Mouse (Mus musculus): ENCODE measurements around the gene 4933415A04Rik.
A peak's percentile ranks its signal among the peaks of the same experiment; 100 is the strongest.

Gene 4933415A04Rik

DNA sequence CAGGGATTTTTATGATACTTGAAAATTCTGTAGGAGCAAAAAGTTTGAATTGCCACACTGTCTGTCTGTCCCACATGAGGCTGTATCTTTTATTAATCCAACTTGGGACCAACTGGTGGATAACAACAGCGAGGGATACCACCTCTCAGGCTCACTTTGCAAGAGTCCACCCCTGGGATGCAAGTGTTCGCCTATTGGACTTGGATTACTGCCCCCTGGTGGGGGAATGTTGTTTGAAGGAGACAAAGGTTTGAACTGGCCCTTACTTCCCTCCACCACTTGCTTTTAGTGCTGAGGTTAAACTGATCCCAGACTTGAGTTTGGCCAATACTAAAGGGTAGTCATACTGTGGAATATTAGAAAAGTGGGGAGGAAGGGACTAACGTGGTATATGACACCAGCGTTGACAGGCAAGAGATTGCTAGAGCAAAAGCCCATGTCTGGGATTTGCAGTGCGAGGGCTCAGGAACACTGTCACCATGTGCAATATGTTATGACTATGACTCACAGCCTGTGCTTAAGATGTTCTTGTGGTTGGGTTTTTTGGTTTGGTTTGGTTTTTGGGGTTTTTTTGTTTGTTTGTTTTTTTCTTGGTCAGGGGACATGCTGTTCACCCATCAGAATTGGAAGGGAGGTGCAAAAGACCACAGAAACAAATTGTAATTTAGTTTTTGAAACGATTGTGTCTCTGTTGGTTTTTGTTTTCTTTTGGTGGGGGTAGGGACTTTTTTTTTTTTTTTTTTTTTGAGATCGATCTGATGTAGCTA, at the start of gene 4933415A04Rik:
4933415A04Rik (plus strand) TSS at position 717 of the 767 bp plus-strand sequence.
- DNase-seq = peak; percentile 85 to 86

DNA sequence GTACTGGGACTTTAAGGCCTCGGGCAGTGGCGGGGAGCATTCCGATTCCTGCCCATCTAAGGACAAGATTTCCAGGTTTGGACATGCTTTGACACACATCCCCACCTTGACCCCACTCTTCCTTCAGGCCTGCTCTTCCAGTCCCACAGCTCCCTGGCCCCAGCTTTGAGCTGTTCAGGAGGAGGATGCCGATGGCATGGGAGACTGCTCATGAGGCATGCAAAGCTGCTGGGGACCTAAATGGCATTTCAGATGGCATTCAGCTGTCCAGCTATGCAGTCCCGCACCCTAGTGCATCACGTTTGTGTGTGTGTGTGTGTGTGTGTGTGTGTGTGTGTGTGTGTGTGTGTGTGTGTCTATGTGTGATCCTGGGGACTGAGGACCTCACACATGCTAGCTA, 49.8 kb upstream of the 4933415A04Rik start:
- DNase-seq = peak; percentile 52 to 66

DNA sequence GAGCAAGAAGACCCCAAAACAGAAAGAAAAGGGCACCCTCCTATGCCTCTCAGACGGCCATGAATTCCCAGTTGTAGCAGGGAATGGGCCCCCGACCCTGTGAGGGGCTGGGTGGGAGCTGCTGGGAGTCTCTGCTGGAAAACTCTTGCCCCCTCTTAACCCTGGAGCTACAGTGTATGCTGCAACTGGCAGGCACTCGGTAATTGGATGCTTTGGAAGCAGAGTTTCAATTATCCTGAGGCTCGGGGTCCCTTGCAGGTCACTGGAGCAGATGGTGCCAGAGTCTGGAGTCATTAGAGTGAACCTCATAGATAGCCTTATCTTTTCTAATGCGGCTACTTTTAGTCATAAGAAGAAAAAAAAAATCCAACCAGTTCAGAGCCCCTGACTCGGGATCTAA, 47.0 kb upstream of the 4933415A04Rik start:
- no peak for DNase-seq

DNA sequence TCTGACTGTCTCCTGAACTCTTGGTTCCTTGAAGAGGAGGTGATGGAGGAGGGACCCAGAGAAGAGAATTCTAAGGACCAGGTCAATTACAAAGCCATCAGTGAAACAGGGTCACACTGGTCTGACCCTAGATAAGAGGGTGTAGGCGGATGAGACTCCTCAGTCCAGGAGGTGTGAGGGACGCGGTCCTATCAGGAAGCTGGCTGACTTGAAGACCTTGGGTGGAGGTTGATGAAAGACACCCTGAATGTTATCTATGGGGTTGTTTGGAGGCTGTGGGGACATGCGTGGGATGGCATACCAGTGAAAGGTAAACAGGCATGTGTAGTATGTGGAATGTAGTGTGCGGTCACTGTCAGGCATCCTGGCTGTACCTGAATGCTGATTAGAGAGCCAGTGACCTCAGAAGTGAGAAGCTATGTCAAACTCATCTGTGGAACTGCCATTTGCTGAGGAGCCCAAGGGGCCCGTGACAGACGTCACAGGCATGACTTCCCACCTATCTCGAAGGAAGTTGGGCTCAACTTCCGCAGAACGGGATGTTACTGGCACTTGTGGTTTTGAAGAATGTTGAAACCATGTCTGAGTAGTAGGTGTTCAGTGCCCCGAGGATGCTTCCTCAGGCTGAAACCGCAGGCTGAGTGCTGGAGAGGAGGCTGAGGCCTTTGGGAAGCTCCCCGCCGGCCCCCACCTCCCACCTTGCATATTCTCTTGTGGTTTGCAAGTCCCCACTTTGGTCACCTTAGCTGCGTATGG, 43.0 kb upstream of the 4933415A04Rik start:
- no peak for DNase-seq

DNA sequence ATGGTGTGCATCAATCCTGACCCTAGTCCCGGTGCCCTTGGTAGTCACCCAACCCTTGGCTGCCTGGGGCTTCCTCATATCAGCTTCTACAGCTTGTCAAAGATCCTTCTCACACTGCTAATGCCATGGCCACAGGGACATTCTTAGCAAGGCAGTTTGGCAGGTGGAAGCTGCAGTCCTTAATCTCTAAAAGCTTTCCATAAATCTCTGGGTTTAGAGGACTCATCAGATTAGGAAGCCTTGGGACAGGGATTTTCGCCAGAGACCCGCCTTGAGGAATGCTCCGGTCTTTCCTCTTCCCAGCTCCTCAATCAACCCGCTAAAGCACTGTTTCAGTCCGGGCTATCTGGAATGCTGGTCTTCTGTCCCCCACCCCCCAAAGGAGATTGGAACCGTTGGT, 42.0 kb upstream of the 4933415A04Rik start:
- DNase-seq = no peak

DNA sequence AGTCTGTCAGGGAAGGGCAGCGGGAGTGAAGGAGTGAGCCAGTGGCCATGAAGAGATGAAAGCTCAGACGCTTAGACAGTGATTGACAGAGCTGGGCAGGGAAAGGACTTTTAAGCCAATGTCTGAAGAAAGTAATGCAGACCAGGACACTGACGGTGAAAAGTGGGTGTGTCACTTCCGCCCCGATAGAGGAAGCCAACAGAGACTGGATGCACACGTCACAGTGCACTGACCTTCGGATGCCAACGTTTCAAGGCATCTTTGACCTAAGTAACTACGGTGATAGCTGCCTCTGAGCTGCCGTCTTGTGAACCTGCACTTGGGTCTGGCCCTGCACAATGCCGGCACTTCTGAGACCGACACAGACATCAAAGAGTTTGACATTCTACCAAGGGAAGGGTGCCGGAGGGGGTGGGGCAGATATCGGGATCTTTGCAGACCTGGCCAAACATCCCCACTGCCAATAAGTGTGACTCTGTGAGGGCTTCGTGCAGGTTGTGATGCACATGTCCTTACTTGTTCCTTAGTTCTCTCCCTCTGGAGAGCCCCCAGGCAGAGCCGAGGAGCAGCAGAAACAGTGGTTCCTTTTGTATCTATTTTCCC, 40.9 kb upstream of the 4933415A04Rik start:
- DNase-seq = no peak

DNA sequence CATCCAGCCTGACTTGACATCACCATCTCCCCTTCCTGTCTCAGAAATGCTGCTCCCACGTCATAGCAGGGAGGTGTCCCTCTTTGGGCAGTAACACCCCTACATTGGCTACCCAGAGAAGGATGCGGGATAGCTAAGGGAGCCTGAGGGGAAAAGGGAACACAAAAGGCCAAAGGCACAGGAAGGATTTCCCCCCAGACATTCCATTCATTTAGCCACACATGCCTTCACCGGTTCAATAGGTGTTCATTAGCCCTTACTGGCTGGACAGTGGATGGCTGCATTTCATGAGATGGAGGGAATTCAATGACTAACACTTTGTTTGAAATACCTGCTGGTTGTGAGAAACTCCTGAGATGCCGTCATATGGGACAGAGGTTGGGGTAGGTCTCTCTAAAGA, 40.2 kb upstream of the 4933415A04Rik start:
- no peak for DNase-seq

DNA sequence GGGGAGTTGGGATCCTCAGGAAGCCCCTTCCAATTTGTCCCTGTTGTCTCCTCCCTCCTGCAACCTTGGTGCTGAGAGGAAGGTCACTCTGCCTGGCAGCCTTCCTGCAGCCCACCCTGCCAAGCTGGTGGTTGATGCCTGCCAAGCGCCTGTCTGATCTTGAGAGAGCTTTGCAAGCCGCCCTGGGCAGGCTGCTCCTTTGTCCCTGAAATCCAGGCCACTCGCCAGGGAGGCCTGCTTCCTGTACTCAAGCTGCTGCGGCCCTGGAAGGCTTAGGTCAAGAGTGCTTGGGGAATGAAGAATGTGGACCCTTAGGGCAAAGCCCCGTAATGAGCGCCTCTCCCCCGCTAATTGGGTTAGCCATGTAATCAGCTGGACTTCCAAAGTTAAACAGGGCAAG, 38.7 kb upstream of the 4933415A04Rik start:
- DNase-seq = peak; percentile 68 to 81

DNA sequence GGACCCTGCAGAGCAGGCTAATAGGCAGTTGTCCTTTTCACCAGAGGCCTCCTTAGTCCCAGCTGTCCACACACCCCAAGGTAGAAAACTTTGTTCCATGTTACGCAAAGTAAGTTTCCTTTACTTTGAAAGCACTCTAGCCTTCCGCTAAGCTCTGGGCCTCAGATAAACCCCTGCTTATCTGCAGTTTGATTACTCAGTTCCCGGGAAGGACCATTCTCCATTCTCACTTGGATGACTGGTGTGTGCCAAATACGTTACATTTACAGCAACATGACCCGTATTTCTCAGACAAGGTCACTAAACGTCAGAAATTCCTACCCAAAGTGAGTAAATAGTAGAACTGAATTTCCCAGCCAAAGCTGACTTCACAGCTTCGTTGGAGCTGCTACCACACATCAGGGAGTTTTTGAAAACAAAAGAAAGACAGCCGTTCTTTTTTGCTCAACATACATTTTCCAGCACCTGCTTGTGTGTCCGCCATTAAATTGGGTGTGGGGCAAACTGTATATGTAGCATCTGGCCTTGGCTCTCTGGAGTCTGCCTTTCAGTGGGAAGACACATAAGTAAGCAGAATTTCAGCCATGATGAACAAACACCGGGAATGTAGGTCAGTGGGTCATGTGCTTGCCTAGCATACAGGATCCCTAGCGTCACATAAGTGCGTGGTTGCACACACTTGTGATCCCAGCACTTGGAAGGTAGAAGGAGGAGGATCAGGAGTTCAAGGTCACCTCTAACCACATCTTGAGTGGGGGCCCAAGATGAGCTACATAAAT, 38.0 kb upstream of the 4933415A04Rik start:
- no peak for DNase-seq

DNA sequence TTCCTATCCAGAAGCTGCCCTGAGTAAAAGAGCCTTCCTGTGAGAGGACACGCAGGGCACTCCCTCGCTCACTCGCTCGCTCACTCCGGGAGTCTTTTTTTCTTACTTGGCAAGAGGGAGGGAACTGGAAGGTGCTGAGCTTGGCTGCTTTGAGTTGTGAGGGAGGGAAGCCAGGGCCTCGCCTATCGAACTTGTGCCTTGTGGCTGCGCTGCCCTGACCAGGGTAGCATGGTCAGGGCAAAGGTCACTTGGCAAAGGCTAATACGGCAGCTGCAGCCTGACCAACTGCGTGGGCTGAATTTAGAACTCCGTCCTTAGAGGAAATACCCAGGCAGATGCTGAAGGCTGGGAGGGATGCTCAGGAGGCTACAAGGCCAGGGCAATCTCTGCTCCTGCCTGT, 37.1 kb upstream of the 4933415A04Rik start:
- peak; percentile 50 to 74 for DNase-seq

DNA sequence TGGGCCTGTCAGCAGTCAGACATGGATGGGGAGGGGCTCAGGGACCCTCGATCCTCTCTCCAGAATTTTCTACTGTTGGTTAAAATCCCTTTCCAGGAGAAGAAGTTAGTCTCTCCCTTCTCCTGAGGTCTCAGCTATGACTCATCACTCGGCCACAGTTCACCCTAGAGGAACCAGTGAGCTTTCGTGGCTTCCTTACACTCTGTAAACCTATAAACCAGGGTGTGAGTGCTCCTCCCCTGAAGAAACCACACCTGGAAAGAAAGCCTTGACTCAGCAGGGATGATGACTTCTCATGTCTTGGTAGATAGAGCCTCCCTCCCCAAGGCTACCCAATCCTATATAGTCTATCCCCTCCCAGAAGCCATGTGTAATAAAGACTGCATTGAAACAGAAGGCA, 35.1 kb upstream of the 4933415A04Rik start:
- DNase-seq = no peak

DNA sequence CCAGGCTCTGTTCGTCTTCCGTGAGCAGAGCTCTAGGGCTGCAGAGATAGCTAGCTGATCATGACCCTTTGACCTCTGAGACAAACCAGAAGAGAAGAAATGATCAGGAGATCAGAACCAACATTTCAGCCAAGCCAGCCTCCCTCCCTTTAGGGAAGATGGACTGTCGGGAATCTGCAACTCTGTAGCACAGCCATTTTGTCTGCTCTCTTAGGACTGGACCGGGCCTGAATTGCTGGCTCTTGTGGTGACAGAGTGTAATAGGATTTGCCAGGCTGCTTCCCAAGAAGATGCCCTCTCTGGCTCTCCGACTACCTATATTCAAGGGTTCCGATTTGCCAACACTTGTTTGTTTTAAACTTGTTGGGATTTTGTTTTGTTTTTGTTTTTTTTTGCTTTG, 34.2 kb upstream of the 4933415A04Rik start:
- DNase-seq = no peak

DNA sequence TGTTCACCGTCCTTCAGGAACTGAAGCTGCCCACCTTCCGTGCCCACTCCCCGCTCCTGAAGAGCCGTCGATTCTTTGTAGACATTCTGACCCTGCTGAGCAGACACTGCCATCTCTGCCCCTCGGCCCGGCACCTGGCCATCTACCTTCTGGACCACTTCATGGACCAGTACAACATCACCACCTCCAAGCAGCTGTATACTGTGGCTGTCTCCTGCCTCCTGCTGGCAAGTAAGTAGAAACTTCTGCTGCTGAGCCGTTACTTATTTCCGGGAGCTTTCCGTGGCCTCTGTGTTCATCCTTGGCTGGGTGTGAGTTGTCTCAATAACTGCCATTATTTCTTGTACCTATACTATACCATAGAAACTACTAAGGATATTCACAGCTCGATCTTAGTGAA, 30.3 kb upstream of the 4933415A04Rik start:
- no peak for DNase-seq

DNA sequence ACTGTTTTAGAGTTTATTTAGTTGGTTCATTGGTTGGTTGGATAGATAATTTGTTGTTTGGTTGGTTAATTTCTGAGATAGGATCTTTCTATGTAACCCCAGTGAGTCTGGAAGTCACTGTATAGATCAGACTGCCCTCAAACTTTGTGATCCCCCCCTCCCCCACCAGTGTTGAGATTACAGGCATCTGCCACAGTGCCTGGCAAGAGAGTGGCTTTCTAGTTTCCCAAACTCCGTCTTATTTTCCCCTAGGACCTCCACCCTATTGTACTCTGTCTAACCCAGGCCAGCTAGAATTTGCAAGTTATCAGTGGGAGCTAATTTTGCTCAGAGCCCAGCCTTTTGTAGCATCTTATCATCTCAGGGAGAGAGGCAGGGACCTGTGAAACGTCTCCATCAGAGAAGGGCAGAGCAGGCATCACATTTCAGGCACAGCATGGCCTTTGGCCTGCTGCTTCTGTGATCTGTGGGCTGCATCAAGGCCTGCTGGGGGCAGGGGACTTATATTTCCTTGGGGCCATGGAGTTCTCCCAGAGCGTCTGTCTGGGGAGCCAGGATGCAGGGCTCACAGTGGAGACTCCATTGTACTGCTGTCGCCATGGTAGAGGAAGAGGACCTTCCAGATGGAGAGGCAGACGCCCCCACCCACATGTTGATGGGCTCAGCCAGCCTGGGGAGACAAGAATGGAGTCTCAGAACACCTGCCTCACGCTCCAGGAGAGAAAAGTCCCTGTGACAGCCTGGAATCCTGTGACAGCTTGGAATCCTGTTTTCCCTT, 27.1 kb upstream of the 4933415A04Rik start:
- peak in 1 of 2 experiments; percentile 37 for DNase-seq

DNA sequence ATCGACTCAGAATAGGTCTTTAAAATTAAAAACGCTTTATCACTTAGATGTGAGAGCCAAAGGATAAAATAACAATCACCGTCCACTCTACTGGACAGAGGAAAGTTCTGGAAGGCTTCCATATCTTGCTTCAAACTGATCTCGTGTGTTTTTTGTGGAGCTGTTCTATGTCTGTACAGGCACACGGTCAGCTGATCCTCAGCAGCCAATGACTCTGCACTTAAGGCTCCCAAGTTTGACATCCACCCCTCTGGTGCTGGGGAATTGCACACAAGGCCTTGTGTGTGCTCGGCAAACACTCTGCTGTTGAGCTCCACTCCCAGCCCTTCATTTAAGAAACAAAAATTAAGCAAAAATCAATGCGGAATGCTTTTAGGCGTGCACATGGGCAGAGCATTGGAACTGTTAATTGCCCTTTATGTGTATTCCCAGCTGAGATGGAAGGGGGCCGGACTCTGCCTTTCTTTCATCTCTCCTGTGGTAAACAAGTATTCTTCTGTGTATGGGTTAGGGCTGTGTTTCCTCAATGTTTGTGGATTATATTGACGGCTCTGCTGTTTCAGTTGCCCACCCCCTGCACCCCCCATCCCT, 23.1 kb upstream of the 4933415A04Rik start:
- DNase-seq = no peak

DNA sequence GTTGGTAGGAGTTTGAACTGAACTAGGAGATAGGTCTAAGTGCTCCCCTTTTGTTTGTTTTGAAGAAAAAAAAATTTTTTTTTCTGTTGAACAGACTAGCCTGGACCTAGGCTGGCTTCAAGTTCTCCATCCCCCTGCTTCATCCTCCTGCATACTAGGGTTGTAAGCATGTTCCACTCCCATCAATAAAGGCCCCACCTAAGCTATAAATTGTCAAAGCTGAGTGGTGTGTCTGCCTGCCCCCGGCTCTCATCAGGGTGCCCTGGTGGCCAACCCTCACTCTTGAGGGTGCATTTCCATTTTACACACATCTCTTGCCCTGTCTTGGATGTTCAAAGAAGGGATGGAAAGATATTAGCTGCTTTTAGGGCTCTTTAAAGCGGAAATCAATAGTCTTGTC, 21.4 kb upstream of the 4933415A04Rik start:
- no peak for DNase-seq

DNA sequence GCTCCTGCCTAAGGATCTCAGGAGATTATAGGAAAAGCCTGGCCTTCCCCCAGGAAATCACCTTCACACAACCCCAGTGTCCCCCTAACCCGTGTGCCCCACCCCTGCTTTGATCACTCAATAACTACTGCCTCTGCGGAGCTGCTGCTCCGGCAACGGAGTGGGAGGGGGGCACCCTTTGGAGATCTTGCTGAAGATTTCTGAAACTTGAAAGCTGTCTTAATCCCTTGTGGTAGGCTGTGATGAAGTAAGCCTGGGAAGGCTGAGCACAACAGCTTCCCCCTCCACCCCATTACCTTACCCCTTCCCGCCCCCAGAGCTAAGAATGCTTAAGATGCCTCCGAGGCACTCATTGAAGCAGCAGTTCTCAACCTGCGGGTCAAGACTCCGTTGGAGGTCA, 21.0 kb upstream of the 4933415A04Rik start:
- DNase-seq = peak in 1 of 2 experiments; percentile 43

DNA sequence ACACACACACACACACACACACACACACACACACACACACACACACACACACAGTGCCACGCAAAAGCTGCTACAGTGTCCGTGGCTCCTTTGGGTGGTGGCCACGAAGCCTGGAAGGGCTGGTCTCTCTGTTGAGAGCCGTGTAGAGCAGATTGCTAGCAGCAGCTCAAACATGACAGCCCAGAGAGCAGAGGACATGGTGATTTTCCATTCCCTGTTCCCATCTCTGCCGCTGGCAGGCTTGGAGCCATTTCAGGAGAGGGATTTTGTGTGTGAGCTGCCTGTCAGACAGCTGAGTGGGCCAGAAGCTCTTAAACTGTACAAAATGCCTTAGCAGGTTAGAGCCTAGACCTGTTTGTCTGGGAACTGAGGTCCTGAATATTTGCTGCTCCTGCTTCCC, 20.1 kb upstream of the 4933415A04Rik start:
- no peak for DNase-seq

DNA sequence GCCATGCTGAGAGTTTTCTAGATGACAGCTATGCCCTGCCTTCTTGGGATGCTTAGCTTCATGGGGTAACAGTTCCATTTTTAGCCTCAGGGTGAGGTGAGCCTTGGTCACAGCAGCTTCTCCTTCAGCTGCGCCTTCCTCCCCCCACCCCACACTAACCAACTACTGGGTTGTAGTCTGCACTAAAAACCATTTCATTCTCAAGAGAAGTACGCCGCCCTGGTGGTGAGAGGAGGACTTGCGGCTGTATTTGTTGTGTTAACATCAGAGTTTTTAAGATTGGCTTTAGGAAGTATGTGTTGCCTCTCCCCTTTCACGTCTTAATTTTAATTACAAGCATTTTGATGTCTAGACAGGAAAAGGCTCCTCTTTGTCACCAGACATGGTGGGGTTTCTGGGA, 18.6 kb upstream of the 4933415A04Rik start:
- DNase-seq = peak; percentile 53 to 62

DNA sequence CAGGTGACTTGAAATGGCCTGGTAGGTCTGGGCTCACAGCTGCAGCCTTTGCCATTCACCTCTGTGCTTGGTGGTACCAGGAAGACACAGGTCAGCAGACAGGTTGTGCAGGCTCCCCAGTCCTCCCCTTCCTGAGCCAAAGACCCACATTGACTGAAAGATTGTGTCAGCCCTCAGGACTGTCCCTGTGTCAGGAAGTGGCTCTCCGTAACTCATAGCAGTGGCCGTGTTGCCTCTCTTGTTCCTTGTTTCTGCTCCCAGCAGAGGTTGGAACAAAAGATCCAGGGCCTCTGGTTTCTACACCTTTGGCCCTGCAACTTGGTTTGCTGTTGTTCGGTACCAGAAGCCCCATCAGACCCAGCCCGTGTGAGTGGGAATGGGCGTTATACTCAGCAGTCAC, 17.7 kb upstream of the 4933415A04Rik start:
- DNase-seq = no peak

DNA sequence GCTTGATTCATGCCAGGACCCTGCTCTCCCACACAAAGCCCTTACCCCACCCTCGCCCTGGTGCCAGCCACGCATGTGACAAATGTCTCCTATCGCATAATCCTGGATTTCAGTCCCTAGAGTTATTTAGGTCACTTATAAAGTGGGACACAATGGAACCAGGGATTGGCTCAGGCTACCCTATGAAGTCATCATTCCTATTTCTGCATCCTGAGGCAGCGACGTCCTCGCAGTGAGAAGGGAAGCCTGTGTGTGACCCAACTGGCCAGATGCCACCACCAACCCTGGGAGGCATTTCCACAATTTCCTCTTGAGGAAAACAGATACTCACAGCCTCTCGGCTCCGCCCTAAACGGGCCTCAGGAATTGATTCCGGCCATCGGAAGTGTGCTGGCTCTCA, 17.2 kb upstream of the 4933415A04Rik start:
- DNase-seq = peak; percentile 73 to 80

DNA sequence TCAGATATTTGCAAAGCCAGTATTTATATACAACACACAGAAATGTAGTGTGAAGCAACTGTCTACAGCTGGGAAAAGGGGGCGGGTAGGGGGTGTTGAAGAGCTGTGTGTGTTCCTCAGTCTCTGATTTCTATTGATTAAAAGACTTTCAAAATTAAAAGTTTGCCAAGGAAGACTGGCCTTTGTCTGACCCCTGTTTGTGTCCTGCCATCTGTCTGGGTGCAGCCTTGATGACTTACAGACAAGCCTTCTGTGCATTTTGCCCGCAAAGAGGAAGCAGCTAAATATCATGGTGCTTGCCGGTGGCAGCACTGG, 11.8 kb upstream of the 4933415A04Rik start:
- DNase-seq = no peak

All from kidney, postnatal 4 days (tissue).